Comparison of ENCODE assay signal across 8 mouse cellular contexts in genomic region chr5:66676457-66677117, GRCm38 (mm10). TPM values are rescaled to one million over a fixed set of nuclear protein-coding genes. Genes with fewer than 3 reads are reported as not detected.
A peak's percentile ranks its signal among the peaks of the same experiment; 100 is the strongest.
DNase-seq lines count a peak whose midpoint lies in the region; ATAC-seq and TF ChIP-seq lines count a peak whose summit lies in the region.

No protein-coding gene starts in this region.

- H3K4me2 ChIP-seq in kidney, embryonic 14.5 days (replicated peaks; ENCODE audit: low read depth, low read length) = peak overlapping the region; percentile 100
- H3K4me2 ChIP-seq in limb, embryonic 15.5 days = peak overlapping the region; percentile 99
- peak overlapping the region; percentile 12 for H3K4me2 ChIP-seq in myocyte (ENCODE audit: low read depth)

- DNase-seq in layer of hippocampus, adult 11-12 months (ENCODE audit: low spot score) = peak; percentile 75
- DNase-seq in layer of hippocampus, adult 9-10 months (ENCODE audit: low spot score) = no peak
- peak; percentile 75 to 81 for DNase-seq in cerebellum, postnatal 25 days
- peak; percentile 39 to 40 for DNase-seq in gastrocnemius, postnatal 4 days (ENCODE audit: low spot score in 2 of 2)
- peak; percentile 31 for DNase-seq in urinary bladder, adult 2 months (ENCODE audit: low spot score)

- H3K4me1 ChIP-seq in kidney, embryonic 14.5 days (ENCODE audit: control insufficient read depth, insufficient read depth, low read length) = peaks cover 9% of the 10 kb centered on the region; the same call in 1 of the 2 replicates
- H3K4me1 ChIP-seq in limb, embryonic 15.5 days = peaks cover 30% of the 10 kb centered on the region

- peaks cover 18% of the 10 kb centered on the region for H3K27me3 ChIP-seq in kidney, embryonic 14.5 days (ENCODE audit: control insufficient read depth, insufficient read depth, low read length)
- H3K27me3 ChIP-seq in limb, embryonic 15.5 days = peaks cover 39% of the 10 kb centered on the region
- peaks cover 30% of the 10 kb centered on the region for H3K27me3 ChIP-seq in myocyte (ENCODE audit: control insufficient read depth, insufficient read depth, insufficient read length)

- WGBS in kidney, embryonic 14.5 days = under 1% methylated on average over 51 of the region's 51 CpGs
- WGBS in limb, embryonic 15.5 days = under 1% methylated on average over 51 of the region's 51 CpGs

- no peaks in the 10 kb centered on the region for H3K79me2 ChIP-seq in myocyte (ENCODE audit: control insufficient read depth, insufficient read depth)

- H3K36me3 ChIP-seq in kidney, embryonic 14.5 days (ENCODE audit: control insufficient read depth, insufficient read depth, low read length) = no peaks in the 10 kb centered on the region
- no peaks in the 10 kb centered on the region for H3K36me3 ChIP-seq in limb, embryonic 15.5 days
- no peaks in the 10 kb centered on the region for H3K36me3 ChIP-seq in myocyte (ENCODE audit: control insufficient read depth, insufficient read depth)

- no peaks in the 10 kb centered on the region for H3K9me3 ChIP-seq in kidney, embryonic 14.5 days (ENCODE audit: control insufficient read depth, low read length)
- H3K9me3 ChIP-seq in limb, embryonic 15.5 days = no peaks in the 10 kb centered on the region

- H3K4me3 ChIP-seq in kidney, embryonic 14.5 days (ENCODE audit: low read length) = peak overlapping the region; percentile 61
- peak overlapping the region; percentile 53 for H3K4me3 ChIP-seq in limb, embryonic 15.5 days
- H3K4me3 ChIP-seq in myocyte = no peak overlapping the region

- peak overlapping the region; percentile 53 for H3K9ac ChIP-seq in kidney, embryonic 14.5 days (ENCODE audit: low read depth, low read length)
- H3K9ac ChIP-seq in limb, embryonic 15.5 days = peak overlapping the region; percentile 24; the same call in 1 of the 2 replicates

- H3K27ac ChIP-seq in kidney, embryonic 14.5 days (ENCODE audit: low read depth, low read length) = no peak overlapping the region
- no peak overlapping the region for H3K27ac ChIP-seq in limb, embryonic 15.5 days

- H3ac ChIP-seq in myocyte (ENCODE audit: control insufficient read depth, insufficient read length) = no peak overlapping the region

- no peak for TF ChIP-seq POLR2A in myocyte (IDR thresholded peaks at IDR 0.05; ENCODE audit: insufficient read length, low read depth)

- ATAC-seq in kidney, embryonic 14.5 days (ENCODE audit: low FRiP score, low TSS enrichment) = peak; percentile 81
- peak; percentile 59; the same call in 1 of the 2 replicates for ATAC-seq in limb, embryonic 15.5 days (ENCODE audit: insufficient number of reproducible peaks, low FRiP score, low TSS enrichment, low read depth)

TF ChIP-seq in myocyte, 11 proteins besides CTCF, POLR2A, EP300 and RAD21:
- TF ChIP-seq TCF3 (IDR thresholded peaks at IDR 0.05; ENCODE audit: insufficient read length, low read depth) = no peak
TF ChIP-seq in myocyte: peak in this region for 0.

RNA-seq across cellular contexts. Expression of gene Uchl1, which starts 0.7 kb away (rescaled TPM):
- total RNA-seq in gastrocnemius, postnatal 4 days (2021) = 10 to 100 TPM; 30.9 to 33.2 TPM
- polyA plus RNA-seq in kidney, embryonic 14.5 days (2014; fragmentation: Nextera tagmentation; extraction: Ambion mirVana) = 55.1 and 61.9 TPM in 2 replicates
- polyA plus RNA-seq in limb, embryonic 15.5 days (2015; fragmentation: Nextera tagmentation; extraction: Ambion mirVana) = 69.7 and 75.2 TPM in 2 replicates
- polyA plus RNA-seq in myocyte (2012; fragmentation: generic; extraction: Trizol) = 2.2 TPM
- 466 and 720 TPM in 2 replicates for polyA plus RNA-seq in urinary bladder, adult 2 months (2012; rRNA removed)

RNA-seq across cellular contexts. Expression of gene Apbb2, which starts 58.0 kb away (rescaled TPM):
- 10 to 100 TPM; 56.0 to 60.4 TPM for total RNA-seq in gastrocnemius, postnatal 4 days (2021)
- polyA plus RNA-seq in kidney, embryonic 14.5 days (2014; fragmentation: Nextera tagmentation; extraction: Ambion mirVana) = 39.3 and 55.9 TPM in 2 replicates
- 43.2 and 45.6 TPM in 2 replicates for polyA plus RNA-seq in limb, embryonic 15.5 days (2015; fragmentation: Nextera tagmentation; extraction: Ambion mirVana)
- 19.1 TPM for polyA plus RNA-seq in myocyte (2012; fragmentation: generic; extraction: Trizol)
- 12.3 and 21.0 TPM in 2 replicates for polyA plus RNA-seq in urinary bladder, adult 2 months (2012; rRNA removed)

Comparison
In these comparisons a context has a peak if more than half of its experiments do, and no peak if none do; other contexts are left out.
1. H3K4me2 ChIP-seq: peak in every context shown above with its lines; median percentile 100 in kidney, embryonic 14.5 days; 99 in limb, embryonic 15.5 days; 12 in myocyte.
2. RNA of gene Uchl1, which starts 0.7 kb away (polyA plus RNA-seq): 466 to 720 TPM in urinary bladder, adult 2 months, 69.7 to 75.2 TPM in limb, embryonic 15.5 days and 55.1 to 61.9 TPM in kidney, embryonic 14.5 days; 2.2 TPM in myocyte (single experiment); every median in the first group is over 10 times any median in the second.